19 mouse cellular contexts compared by ENCODE assay signal in genomic region chr10:71160449-71160848, GRCm38 (mm10). TPM values are rescaled to one million over a fixed set of nuclear protein-coding genes. Genes with fewer than 3 reads are reported as not detected.
A peak's percentile ranks its signal among the peaks of the same experiment; 100 is the strongest.
DNase-seq lines count a peak whose midpoint lies in the region; ATAC-seq lines count a peak whose summit lies in the region.
"Had no signal": no experiment of that assay in that cellular context is flagged by ENCODE, and none has a peak within 500 bp of the region (broad histone marks: within the 10 kb centered on the region; RNA-seq: fewer than 3 reads in every experiment).

No protein-coding gene starts in this region.

- peaks cover 6% of the 10 kb centered on the region; the same call in 1 of the 2 replicates for H3K4me1 ChIP-seq in heart, embryonic 15.5 days (replicated peaks)
- H3K4me1 ChIP-seq in neural tube, embryonic 13.5 days (replicated peaks) = peaks cover 9% of the 10 kb centered on the region

- H3K4me2 ChIP-seq in heart, embryonic 15.5 days = peak overlapping the region; percentile 92; the same call in 1 of the 2 replicates
- H3K4me2 ChIP-seq in neural tube, embryonic 13.5 days = no peak overlapping the region

- no peak for ATAC-seq in heart, embryonic 15.5 days (replicated peaks; ENCODE audit: insufficient number of reproducible peaks, insufficient read depth, low FRiP score, low read depth)
- ATAC-seq in neural tube, embryonic 13.5 days (ENCODE audit: low read depth) = no peak
- ATAC-seq: inflammation-experienced regulatory T-cells, adult 6 months had no signal

- H3K36me3 ChIP-seq in heart, embryonic 15.5 days = no peaks in the 10 kb centered on the region
- no peaks in the 10 kb centered on the region for H3K36me3 ChIP-seq in neural tube, embryonic 13.5 days
- H3K36me3 ChIP-seq: embryonic facial prominence, embryonic 10.5 days; hindbrain, embryonic 12.5 days; limb, embryonic 12.5 days had no signal

- WGBS in heart, embryonic 15.5 days = 89% methylated on average over 12 of the region's 12 CpGs
- WGBS in neural tube, embryonic 13.5 days = 81% methylated on average over 12 of the region's 12 CpGs

- H3K4me3 ChIP-seq in heart, embryonic 15.5 days = no peak overlapping the region
- 0 out of 2 replicates have a peak overlapping the region, but pooled peaks have one; percentile 71 for H3K4me3 ChIP-seq in neural tube, embryonic 13.5 days

- peak; percentile 18 to 25 for DNase-seq in frontal cortex, postnatal 36 days (ENCODE audit: low spot score in 2 of 2)
- DNase-seq in frontal cortex, postnatal 25 days (ENCODE audit: low spot score in 2 of 2) = no peak
- DNase-seq in heart, adult 8-10 months (ENCODE audit: low spot score) = no peak
- no peak for DNase-seq in neural tube, embryonic 10.5 days (ENCODE audit: extremely low spot score, low spot score)
- peak; percentile 48 for DNase-seq in telencephalon, adult 2 months (ENCODE audit: low read depth, low spot score)
- DNase-seq: cerebellum, adult 11 months; cerebellum, adult 9-11 months; thymus, adult 2 months; thymus, postnatal 4 days had no signal

- no peaks in the 10 kb centered on the region for H3K9me3 ChIP-seq in heart, embryonic 15.5 days (replicated peaks)
- H3K9me3 ChIP-seq in neural tube, embryonic 13.5 days = no peaks in the 10 kb centered on the region
- H3K9me3 ChIP-seq: embryonic facial prominence, embryonic 10.5 days; hindbrain, embryonic 12.5 days; limb, embryonic 12.5 days had no signal

- no peak overlapping the region for H3K27ac ChIP-seq in heart, embryonic 15.5 days
- no peak overlapping the region for H3K27ac ChIP-seq in neural tube, embryonic 13.5 days (replicated peaks)
- H3K27ac ChIP-seq: hindbrain, embryonic 12.5 days; limb, embryonic 12.5 days; macrophage had no signal

- no peak overlapping the region for H3K9ac ChIP-seq in heart, embryonic 15.5 days
- no peak overlapping the region for H3K9ac ChIP-seq in neural tube, embryonic 13.5 days
- H3K9ac ChIP-seq: liver, postnatal 0 days had no signal

- peaks cover 8% of the 10 kb centered on the region; the same call in 1 of the 2 replicates for H3K27me3 ChIP-seq in heart, embryonic 15.5 days
- H3K27me3 ChIP-seq in neural tube, embryonic 13.5 days = peaks cover 17% of the 10 kb centered on the region; the same call in 1 of the 2 replicates

RNA-seq across cellular contexts. Expression of gene Bicc1, which starts 0.9 kb away (rescaled TPM):
- polyA plus RNA-seq in heart, embryonic 15.5 days (2015; fragmentation: Nextera tagmentation; extraction: Ambion mirVana) = 19.2 and 22.4 TPM in 2 replicates
- total RNA-seq in heart, adult 8-10 months (2022) = 10 to 100 TPM; 11.8 to 17.8 (median 14.1) TPM
- polyA plus RNA-seq in neural tube, embryonic 13.5 days (2015; fragmentation: Nextera tagmentation; extraction: Ambion mirVana) = 5.9 and 6.7 TPM in 2 replicates
- total RNA-seq: common myeloid progenitor, adult 5-6 weeks; granulocyte monocyte progenitor cell, adult 5-6 weeks had no signal
- polyA plus RNA-seq: macrophage had no signal

Comparison
In these comparisons a context has a peak if more than half of its experiments do, and no peak if none do; other contexts are left out.
1. DNase-seq: peak in frontal cortex, postnatal 36 days (2 of 2) and telencephalon, adult 2 months (single experiment); none in frontal cortex, postnatal 25 days (0 of 2), heart, adult 8-10 months (single experiment) and neural tube, embryonic 10.5 days (single experiment).